Mouse (Mus musculus) induced T-regulatory cell, adult 2 months (primary cell): ENCODE results near the gene Olfr447.
A peak's percentile ranks its signal among the peaks of the same experiment; 100 is the strongest.

Experiments
- DNase-seq: peaks from one replicate; pipeline ENCODE4 v3.0.0-alpha.2; 2012; ENCODE audit warnings: low read depth

Olfr447 gene

DNA sequence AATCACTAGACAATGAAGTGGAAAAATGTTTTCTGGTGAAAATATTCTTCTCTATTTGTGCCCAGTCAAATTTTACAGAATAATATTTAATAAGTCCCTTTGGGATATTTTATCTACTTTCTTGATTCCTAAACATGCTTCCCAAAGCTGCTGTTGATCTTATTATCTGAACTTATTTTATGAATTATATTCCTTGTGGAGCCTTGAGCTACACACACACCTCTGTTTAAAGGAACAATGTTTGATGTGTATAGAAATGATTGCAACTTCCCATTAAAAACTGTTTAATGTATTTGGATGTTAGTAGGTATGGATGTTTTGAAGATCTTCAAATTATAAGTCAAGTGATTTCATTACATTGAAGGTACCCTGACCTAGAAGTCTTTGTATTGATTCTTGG is at the start of gene Olfr447:
Gene Olfr447, plus strand, starts transcription at position 301 of the 400 bp plus-strand sequence.
- DNase-seq: no peak

DNA sequence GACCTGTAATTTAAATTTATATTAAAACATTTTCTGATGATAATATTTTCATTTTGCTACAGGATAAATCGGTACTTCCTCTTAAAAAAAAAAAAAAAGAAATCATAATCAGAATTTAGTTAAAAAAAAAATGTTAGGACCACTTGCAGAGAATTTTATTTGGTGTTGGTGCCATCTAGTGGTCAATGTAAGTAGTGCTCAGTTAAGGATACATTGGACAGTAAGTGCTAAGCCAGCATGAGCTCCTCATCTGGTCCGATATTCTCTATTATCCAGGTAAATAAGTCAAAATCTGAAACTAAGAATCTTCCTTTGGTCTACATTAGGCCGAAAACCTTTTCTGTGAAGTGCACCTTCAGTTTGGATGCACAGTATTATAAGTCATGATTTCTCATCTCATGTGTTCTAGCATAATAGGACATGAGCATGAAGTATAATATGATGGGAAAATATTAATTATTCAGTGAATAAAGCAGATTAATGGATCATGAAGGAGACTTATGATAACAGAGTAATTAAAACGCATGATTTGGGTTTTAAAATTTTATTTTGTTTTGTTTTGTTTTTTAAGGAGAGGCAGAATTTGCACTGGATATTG is 48.4 kb upstream of the Olfr447 start:
- peak; percentile 56 for DNase-seq

- DNase-seq: no peak
Measured at GRCm38 (mm10) chr6:42869695-42870094, 39.0 kb upstream of the Olfr447 start.

- DNase-seq: no peak
Measured at GRCm38 (mm10) chr6:42876323-42876722, 32.4 kb upstream of the Olfr447 start.

DNA sequence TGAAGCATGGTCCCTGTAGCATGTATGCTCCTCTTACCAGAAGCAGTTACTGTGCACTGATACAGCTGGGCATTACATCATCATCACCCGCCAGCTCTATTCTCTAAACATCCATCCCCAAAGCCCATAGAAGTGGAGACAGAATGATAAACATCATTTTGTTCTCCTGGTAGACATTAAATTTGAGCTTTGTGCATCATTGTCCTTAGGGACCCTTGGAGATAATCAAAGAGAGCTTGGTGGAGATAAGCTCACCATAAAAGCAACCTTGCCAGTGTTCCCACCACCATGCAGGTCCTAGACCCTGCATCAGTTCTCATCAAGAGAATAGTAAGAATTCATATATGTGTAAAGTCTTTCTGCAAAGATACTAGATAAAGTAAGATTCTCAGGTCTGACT is 18.5 kb upstream of the Olfr447 start, which contains the start of gene Olfr448:
Gene Olfr448, plus strand, starts transcription at position 301 of the 400 bp plus-strand sequence.
- no peak for DNase-seq

- no peak for DNase-seq
Measured at GRCm38 (mm10) chr6:42900345-42900744, 8.3 kb upstream of the Olfr447 start.

- no peak for DNase-seq
Measured at GRCm38 (mm10) chr6:42921077-42921476, 12.4 kb downstream of the Olfr447 start, which contains the start of gene Olfr446. TSS of gene Olfr446 (plus strand) at chr6:42921377.

DNA sequence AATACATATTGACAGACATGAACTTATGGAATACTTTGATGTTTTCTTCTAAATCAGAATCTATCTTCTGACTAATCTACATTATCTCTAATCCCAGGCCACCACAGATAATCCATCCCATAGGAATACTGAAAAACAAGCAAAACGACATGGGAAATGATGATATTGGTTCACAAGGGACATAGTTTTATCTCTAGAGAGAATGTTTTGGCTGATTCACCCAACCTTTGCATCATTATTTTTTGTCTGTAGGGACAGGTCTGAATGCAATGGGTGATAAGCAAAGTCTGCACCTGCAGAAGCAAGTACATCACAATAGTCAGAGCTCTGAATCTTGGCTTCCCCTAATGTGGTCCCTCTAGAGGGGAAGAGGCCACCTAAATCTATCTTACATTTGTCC is 40.1 kb downstream of the Olfr447 start, which contains the start of gene Olfr444:
Gene Olfr444, plus strand, starts transcription at position 301 of the 400 bp plus-strand sequence.
- DNase-seq: no peak
